Mouse (Mus musculus) lung, embryonic 14.5 days (tissue): ENCODE data around the gene Ppp2r1b. TPM values are rescaled to one million over a fixed set of nuclear protein-coding genes. Genes with fewer than 3 reads are reported as not detected.

ENCODE experiments used
- ATAC-seq: fragments of 200-750 bp; cut with Nextera tagmentation; 2 replicates; pipeline ENCODE4 v1.8.0; 2017; ENCODE audit warnings: mild to moderate bottlenecking, moderate TSS enrichment, moderate library complexity; ENCODE audit not compliant: insufficient read depth
- DNase-seq: peaks from one replicate; pipeline ENCODE4 v3.0.0-alpha.2; 2015
- H3K27ac ChIP-seq: fragments of 300-500 bp; sonication (generic); 2 replicates; pipeline ENCODE4 v1.5.1; 2014; ENCODE audit warnings: low read depth, mild to moderate bottlenecking, moderate library complexity
- H3K27me3 ChIP-seq: fragments of 300-500 bp; sonication (generic); 2 replicates; pipeline ENCODE4 v1.6.1; 2014; ENCODE audit warnings: low read length, control low read depth; ENCODE audit not compliant: insufficient read depth
- H3K36me3 ChIP-seq: fragments of 300-500 bp; sonication (generic); 2 replicates; pipeline ENCODE4 v1.6.1; 2014; ENCODE audit warnings: control low read depth; ENCODE audit not compliant: insufficient read depth
- H3K4me1 ChIP-seq: fragments of 300-500 bp; sonication (generic); 2 replicates; pipeline ENCODE4 v1.6.1; 2014; ENCODE audit warnings: antibody characterized with exemption, control low read depth; ENCODE audit not compliant: insufficient read depth
- H3K4me2 ChIP-seq: fragments of 300-500 bp; sonication (generic); 2 replicates; pipeline ENCODE4 v1.6.1; 2014; ENCODE audit warnings: mild to moderate bottlenecking
- H3K4me3 ChIP-seq: fragments of 300-500 bp; sonication (generic); 2 replicates; pipeline ENCODE4 v1.5.1; 2014; ENCODE audit warnings: low read depth, low read length
- H3K9ac ChIP-seq: fragments of 300-500 bp; sonication (generic); 2 replicates; pipeline ENCODE4 v1.6.1; 2014
- H3K9me3 ChIP-seq: fragments of 300-500 bp; sonication (generic); 2 replicates; pipeline ENCODE4 v1.6.1; 2016; ENCODE audit warnings: low read depth, low read length, control low read depth
- CTCF ChIP-seq: IDR thresholded peaks from 2 replicates; pipeline ENCODE4 v1.5.1; 2016; ENCODE audit warnings: antibody characterized with exemption, low read depth
- WGBS: fragments of 180-500 bp; shearing (Covaris S2); extraction: QIAGEN DNeasy Blood & Tissue Kit; methylation state at CpG from one replicate; pipeline ENCODE4 v1.1.7; 2014; 5-methylcytosine and 5-hydroxymethylcytosine counted together
- polyA plus RNA-seq: library from polyadenylated mRNA; unstranded; fragments of >200 nt; fragmentation: Nextera tagmentation; extraction: Ambion mirVana; gene quantifications from 2 replicates; pipeline ENCODE4 v1.2.1, GENCODE M21; 2014

The Ppp2r1b gene
- polyA plus RNA-seq: 72.9 and 73.7 TPM in 2 replicates

DNA sequence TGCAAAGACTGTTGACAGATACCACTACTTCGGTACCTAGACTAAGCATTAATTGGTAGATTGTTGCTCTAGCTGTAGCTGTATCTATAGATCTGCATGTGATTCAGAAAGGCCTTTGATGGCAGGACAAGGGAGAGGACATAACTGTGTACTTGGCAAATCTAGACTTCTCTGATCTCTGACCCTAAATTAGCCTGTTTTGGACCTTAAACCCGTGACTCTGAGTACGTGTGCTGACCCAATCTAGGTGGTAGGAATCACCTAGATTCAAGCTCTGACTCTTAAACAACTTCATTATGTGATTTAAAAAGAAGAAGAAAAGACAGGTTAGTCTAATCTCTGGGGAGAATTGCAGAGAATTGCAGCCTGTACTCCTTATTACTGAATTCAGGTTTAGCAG, at the start of gene Ppp2r1b:
Gene Ppp2r1b, plus strand, starts transcription at position 221 of the 400 bp plus-strand sequence.
- no peak for ATAC-seq

DNA sequence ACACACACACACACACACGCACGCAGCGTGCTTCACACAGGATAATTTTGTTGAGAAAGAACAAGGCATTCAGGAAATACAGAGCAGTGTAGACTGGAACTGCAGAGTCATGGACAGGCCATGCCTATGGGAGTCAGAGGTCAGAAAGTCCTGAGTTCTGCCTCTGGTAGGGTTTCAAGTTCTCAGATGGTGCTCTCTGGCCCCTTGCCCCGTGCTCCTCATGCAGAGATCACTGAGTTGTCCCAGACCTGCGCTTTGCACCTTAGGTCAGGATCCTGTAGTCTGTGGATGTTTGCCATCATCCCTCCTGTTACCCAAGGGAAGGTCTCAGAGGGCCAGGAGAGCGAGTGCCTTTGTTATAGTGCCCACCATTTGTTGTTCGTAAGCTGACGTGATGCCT, 48.3 kb upstream of the Ppp2r1b start:
- WGBS: 89% methylated on average over 8 of the region's 8 CpGs
- Histone ChIP-seq H3K9me3 (no peaks in the 10 kb centered on the region), H3K36me3 (peaks cover 60% of the 10 kb centered on the region), H3K4me2 (no peak overlapping the region), H3K4me1 (no peaks in the 10 kb centered on the region), H3K27ac (no peak overlapping the region), H3K27me3 (no peaks in the 10 kb centered on the region), H3K4me3 (no peak overlapping the region), H3K9ac (no peak overlapping the region)
- DNase-seq: no peak
- ATAC-seq: no peak
- no peak for TF ChIP-seq CTCF

More for the DNA sequence above, at the start of gene Ppp2r1b:
- Histone ChIP-seq H3K27ac (no peak within 1 kb of the TSS), H3K4me3 (no peak within 1 kb of the TSS), H3K36me3 (peaks cover 28% of the 10 kb centered on the region), H3K4me1 (no peaks in the 10 kb centered on the region), H3K27me3 (no peaks in the 10 kb centered on the region), H3K9me3 (no peaks in the 10 kb centered on the region), H3K9ac (no peak within 1 kb of the TSS), H3K4me2 (no peak within 1 kb of the TSS)
- no peak for DNase-seq
- no peak for TF ChIP-seq CTCF
- WGBS: 94% methylated on average over 3 of the region's 3 CpGs

DNA sequence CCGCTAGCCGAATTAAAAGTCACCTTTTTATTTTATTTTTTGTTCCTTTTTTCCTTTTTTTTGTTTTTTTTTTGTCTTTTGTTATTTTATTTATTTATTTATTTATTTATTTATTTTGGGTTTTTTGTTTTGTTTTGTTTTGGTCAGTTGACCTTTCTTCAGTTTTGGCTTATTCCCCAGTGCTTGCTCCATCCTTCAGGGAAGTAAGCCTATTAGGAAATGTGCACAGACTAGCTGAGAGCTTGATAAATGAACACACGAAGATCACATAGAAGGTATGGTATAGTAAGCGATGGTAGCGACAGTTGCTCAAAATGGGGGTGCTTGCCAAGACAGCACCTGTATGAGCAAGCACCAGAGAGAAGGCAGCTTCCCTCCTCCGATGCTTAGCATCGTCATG, 47.5 kb upstream of the Ppp2r1b start:
- Histone ChIP-seq H3K27ac (no peak overlapping the region), H3K9ac (no peak overlapping the region), H3K4me2 (no peak overlapping the region), H3K36me3 (peaks cover 60% of the 10 kb centered on the region), H3K4me1 (no peaks in the 10 kb centered on the region), H3K27me3 (no peaks in the 10 kb centered on the region), H3K4me3 (no peak overlapping the region), H3K9me3 (no peaks in the 10 kb centered on the region)
- 88% methylated on average over 7 of the region's 7 CpGs for WGBS
- TF ChIP-seq CTCF: no peak
- no peak for DNase-seq
- no peak for ATAC-seq

DNA sequence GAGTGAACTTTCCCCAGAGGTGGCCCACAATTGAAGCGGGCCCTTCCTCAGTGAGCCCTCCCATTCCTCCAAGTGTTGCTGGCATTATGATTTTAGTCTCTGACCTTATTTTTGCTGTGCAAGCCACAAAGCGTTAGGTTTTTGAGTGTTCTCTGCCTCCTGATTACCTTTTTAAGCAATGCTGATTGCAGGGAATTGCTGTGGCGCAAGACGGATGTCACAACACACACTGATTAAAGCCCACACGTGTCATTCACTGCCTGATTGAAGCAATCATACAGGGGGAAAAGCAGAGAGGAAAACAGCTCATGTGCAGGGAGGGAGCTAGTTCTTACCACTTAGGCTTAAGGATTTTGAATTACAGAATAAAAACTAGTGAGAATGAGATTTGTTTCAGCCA, 46.7 kb upstream of the Ppp2r1b start:
- H3K36me3 ChIP-seq: peaks cover 63% of the 10 kb centered on the region
- no peak for DNase-seq

DNA sequence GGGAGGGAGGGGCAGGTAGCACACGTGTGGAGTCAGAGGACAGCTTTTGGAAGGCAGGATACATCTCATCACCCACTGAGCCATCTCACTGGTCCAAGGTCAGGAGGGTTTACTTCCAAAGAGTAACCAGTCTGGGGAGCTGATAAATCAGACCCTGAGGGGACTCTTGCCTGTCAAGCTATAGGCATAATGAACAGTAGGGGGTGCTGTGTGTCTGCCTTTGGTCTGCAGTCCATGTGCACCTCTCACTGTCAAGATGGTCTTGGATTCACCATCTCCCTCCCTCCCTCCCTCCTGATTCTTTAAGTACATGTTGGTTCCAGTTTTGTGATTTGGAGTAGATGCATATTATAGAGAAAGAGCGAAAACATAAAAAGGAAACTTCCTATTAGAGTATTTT, 44.1 kb upstream of the Ppp2r1b start:
- peak; percentile 72 for TF ChIP-seq CTCF
- DNase-seq (peak; percentile 76), ATAC-seq (no peak)
- no peak overlapping the region for H3K4me2 ChIP-seq
- H3K27ac ChIP-seq: no peak overlapping the region
- no peak overlapping the region for H3K4me3 ChIP-seq
- peaks cover 74% of the 10 kb centered on the region for H3K36me3 ChIP-seq
- H3K27me3 ChIP-seq: no peaks in the 10 kb centered on the region
- 56% methylated on average over 2 of the region's 2 CpGs for WGBS
- H3K4me1 ChIP-seq: no peaks in the 10 kb centered on the region
- H3K9ac ChIP-seq: no peak overlapping the region
- no peaks in the 10 kb centered on the region for H3K9me3 ChIP-seq

More for the DNA sequence above, 46.7 kb upstream of the Ppp2r1b start:
- Histone ChIP-seq H3K9me3 (no peaks in the 10 kb centered on the region), H3K27ac (no peak overlapping the region), H3K9ac (no peak overlapping the region), H3K27me3 (no peaks in the 10 kb centered on the region), H3K4me1 (no peaks in the 10 kb centered on the region), H3K4me3 (no peak overlapping the region), H3K4me2 (no peak overlapping the region)
- TF ChIP-seq CTCF: no peak
- WGBS: 81% methylated on average over 5 of the region's 5 CpGs
- ATAC-seq: no peak

DNA sequence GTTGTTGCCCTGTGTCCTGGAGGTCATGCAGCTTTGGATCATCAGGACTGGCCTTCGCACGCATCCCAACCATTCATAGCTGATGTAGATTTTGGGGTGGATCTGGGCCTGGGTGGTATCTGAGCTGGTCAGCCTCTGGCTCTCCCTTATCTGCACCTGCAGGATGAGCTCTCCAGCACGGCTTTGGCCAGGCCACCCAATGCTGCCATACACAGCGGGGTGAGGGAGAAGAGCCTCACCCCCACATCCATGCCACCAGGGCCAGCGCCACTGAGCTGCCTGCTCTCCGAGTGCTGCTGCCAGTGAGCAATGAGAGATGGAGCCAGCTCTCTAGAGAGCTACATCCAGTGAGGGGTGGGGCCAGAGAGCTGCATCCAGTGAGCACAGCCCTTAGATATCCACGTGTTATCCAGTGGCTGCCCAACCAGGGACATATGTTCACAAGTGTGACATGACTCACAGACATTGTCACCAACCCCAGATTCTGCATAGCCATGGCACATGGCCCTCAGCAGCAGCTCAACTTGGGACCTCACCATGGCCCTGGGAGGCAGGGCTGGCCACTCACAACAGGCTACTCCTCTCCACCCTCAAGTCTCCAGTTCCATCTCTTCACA, 41.9 kb upstream of the Ppp2r1b start:
- Histone ChIP-seq H3K27ac (no peak overlapping the region), H3K9ac (no peak overlapping the region), H3K36me3 (peaks cover 85% of the 10 kb centered on the region), H3K4me2 (no peak overlapping the region), H3K4me1 (no peaks in the 10 kb centered on the region), H3K4me3 (no peak overlapping the region), H3K9me3 (no peaks in the 10 kb centered on the region), H3K27me3 (no peaks in the 10 kb centered on the region)
- WGBS: 85% methylated on average over 7 of the region's 7 CpGs
- DNase-seq (no peak), ATAC-seq (peak; percentile 66)
- TF ChIP-seq CTCF: no peak

GRCm38 (mm10) chr9:50808471-50808870, 36.6 kb upstream of the Ppp2r1b start:
- Histone ChIP-seq H3K9ac (no peak overlapping the region), H3K4me3 (no peak overlapping the region), H3K4me2 (no peak overlapping the region), H3K9me3 (no peaks in the 10 kb centered on the region), H3K4me1 (no peaks in the 10 kb centered on the region), H3K27ac (no peak overlapping the region), H3K36me3 (peaks cover 82% of the 10 kb centered on the region), H3K27me3 (no peaks in the 10 kb centered on the region)
- no peak for TF ChIP-seq CTCF
- WGBS: 74% methylated on average over 6 of the region's 6 CpGs
- no peak for ATAC-seq
- no peak for DNase-seq

GRCm38 (mm10) chr9:50809146-50809545, 36.0 kb upstream of the Ppp2r1b start:
- ATAC-seq (no peak), DNase-seq (no peak)
- no peak for TF ChIP-seq CTCF
- Histone ChIP-seq H3K4me2 (no peak overlapping the region), H3K9me3 (no peaks in the 10 kb centered on the region), H3K36me3 (peaks cover 82% of the 10 kb centered on the region), H3K9ac (no peak overlapping the region), H3K27ac (no peak overlapping the region), H3K27me3 (no peaks in the 10 kb centered on the region), H3K4me3 (no peak overlapping the region), H3K4me1 (no peaks in the 10 kb centered on the region)
- WGBS: 90% methylated on average over 13 of the region's 13 CpGs
